Mouse (Mus musculus): Measurements from ENCODE around the gene Dgkh. TPM values are rescaled to one million over a fixed set of nuclear protein-coding genes. Genes with fewer than 3 reads are reported as not detected.

Gene Dgkh
- polyA plus RNA-seq, 1 experiment from 2014 or later, result 0.48 TPM

GRCm38 (mm10) chr14:78710647-78711046, 21.9 kb downstream of the Dgkh start:
- ATAC-seq (no peak), DNase-seq (no peak)
- Histone ChIP-seq H3K9me3 (ENCODE audit: low read length) (no peaks in the 10 kb centered on the region), H3K4me2 (ENCODE audit: low read depth, low read length) (no peak overlapping the region), H3K4me1 (ENCODE audit: insufficient read depth) (no peaks in the 10 kb centered on the region), H3K4me3 (ENCODE audit: low read depth, low read length) (no peak overlapping the region), H3K9ac (replicated peaks) (no peak overlapping the region), H3K36me3 (replicated peaks; ENCODE audit: insufficient read depth, low read length) (no peaks in the 10 kb centered on the region), H3K27ac (ENCODE audit: low read depth) (no peak overlapping the region), H3K27me3 (ENCODE audit: insufficient read depth, low read length) (no peaks in the 10 kb centered on the region)
- no peak for TF ChIP-seq EP300 (IDR thresholded peaks at IDR 0.05; ENCODE audit: low read depth)
- no peak for TF ChIP-seq CTCF (IDR thresholded peaks at IDR 0.05; ENCODE audit: low read depth)
- WGBS (ENCODE audit: insufficient replicate concordance), result 63% methylated on average over 4 of the region's 4 CpGs

GRCm38 (mm10) chr14:78705616-78706015, 27.0 kb downstream of the Dgkh start:
- no peak overlapping the region for H3K4me2 ChIP-seq (ENCODE audit: low read depth, low read length)
- H3K9ac ChIP-seq (replicated peaks), result no peak overlapping the region
- ATAC-seq, result no peak
- no peaks in the 10 kb centered on the region for H3K27me3 ChIP-seq (ENCODE audit: insufficient read depth, low read length)
- no peak overlapping the region for H3K4me3 ChIP-seq (ENCODE audit: low read depth, low read length)
- H3K9me3 ChIP-seq (ENCODE audit: low read length), result no peaks in the 10 kb centered on the region
- no peak for DNase-seq
- H3K27ac ChIP-seq (ENCODE audit: low read depth), result no peak overlapping the region
- H3K36me3 ChIP-seq (replicated peaks; ENCODE audit: insufficient read depth, low read length), result no peaks in the 10 kb centered on the region
- peaks cover 5% of the 10 kb centered on the region; the same call in 1 of the 2 replicates for H3K4me1 ChIP-seq (ENCODE audit: insufficient read depth)
- no peak for TF ChIP-seq EP300 (IDR thresholded peaks at IDR 0.05; ENCODE audit: low read depth)
- TF ChIP-seq CTCF (IDR thresholded peaks at IDR 0.05; ENCODE audit: low read depth), result no peak
- WGBS (ENCODE audit: insufficient replicate concordance), result 84% methylated on average over 3 of the region's 3 CpGs

- Histone ChIP-seq H3K9me3 (ENCODE audit: low read length) (no peaks in the 10 kb centered on the region), H3K4me2 (ENCODE audit: low read depth, low read length) (no peak overlapping the region), H3K27ac (ENCODE audit: low read depth) (no peak overlapping the region), H3K4me3 (ENCODE audit: low read depth, low read length) (no peak overlapping the region), H3K9ac (replicated peaks) (no peak overlapping the region), H3K4me1 (ENCODE audit: insufficient read depth) (peaks cover 9% of the 10 kb centered on the region; the same call in 1 of the 2 replicates), H3K36me3 (replicated peaks; ENCODE audit: insufficient read depth, low read length) (no peaks in the 10 kb centered on the region), H3K27me3 (ENCODE audit: insufficient read depth, low read length) (no peaks in the 10 kb centered on the region)
- TF ChIP-seq EP300 (IDR thresholded peaks at IDR 0.05; ENCODE audit: low read depth) (no peak), CTCF (IDR thresholded peaks at IDR 0.05; ENCODE audit: low read depth) (no peak)
- no peak for ATAC-seq
- no peak for DNase-seq
- WGBS (ENCODE audit: insufficient replicate concordance), result 77% methylated on average over 4 of the region's 4 CpGs
These were observed 28.6 kb downstream of the Dgkh start for GRCm38 (mm10) chr14:78703989-78704388.

GRCm38 (mm10) chr14:78703361-78703760, 29.2 kb downstream of the Dgkh start:
- no peak overlapping the region for H3K27ac ChIP-seq (ENCODE audit: low read depth)
- DNase-seq (no peak), ATAC-seq (no peak)
- TF ChIP-seq CTCF (IDR thresholded peaks at IDR 0.05; ENCODE audit: low read depth) (no peak), EP300 (IDR thresholded peaks at IDR 0.05; ENCODE audit: low read depth) (no peak)
- no peak overlapping the region for H3K9ac ChIP-seq (replicated peaks)
- no peaks in the 10 kb centered on the region for H3K9me3 ChIP-seq (ENCODE audit: low read length)
- no peak overlapping the region for H3K4me3 ChIP-seq (ENCODE audit: low read depth, low read length)
- H3K36me3 ChIP-seq (replicated peaks; ENCODE audit: insufficient read depth, low read length), result no peaks in the 10 kb centered on the region
- no peak overlapping the region for H3K4me2 ChIP-seq (ENCODE audit: low read depth, low read length)
- peaks cover 9% of the 10 kb centered on the region; the same call in 1 of the 2 replicates for H3K4me1 ChIP-seq (ENCODE audit: insufficient read depth)
- H3K27me3 ChIP-seq (ENCODE audit: insufficient read depth, low read length), result no peaks in the 10 kb centered on the region
- 79% methylated on average over 6 of the region's 6 CpGs for WGBS (ENCODE audit: insufficient replicate concordance)

GRCm38 (mm10) chr14:78702048-78702447, 30.5 kb downstream of the Dgkh start:
- 70% methylated on average over 4 of the region's 4 CpGs for WGBS (ENCODE audit: insufficient replicate concordance)
- ATAC-seq, result no peak
- no peaks in the 10 kb centered on the region for H3K27me3 ChIP-seq (ENCODE audit: insufficient read depth, low read length)
- no peak overlapping the region for H3K4me2 ChIP-seq (ENCODE audit: low read depth, low read length)
- H3K4me3 ChIP-seq (ENCODE audit: low read depth, low read length), result no peak overlapping the region
- TF ChIP-seq EP300 (IDR thresholded peaks at IDR 0.05; ENCODE audit: low read depth) (no peak), CTCF (IDR thresholded peaks at IDR 0.05; ENCODE audit: low read depth) (no peak)
- no peaks in the 10 kb centered on the region for H3K36me3 ChIP-seq (replicated peaks; ENCODE audit: insufficient read depth, low read length)
- peaks cover 9% of the 10 kb centered on the region; the same call in 1 of the 2 replicates for H3K4me1 ChIP-seq (ENCODE audit: insufficient read depth)
- H3K9me3 ChIP-seq (ENCODE audit: low read length), result no peaks in the 10 kb centered on the region
- no peak overlapping the region for H3K27ac ChIP-seq (ENCODE audit: low read depth)
- no peak for DNase-seq
- H3K9ac ChIP-seq (replicated peaks), result no peak overlapping the region

- 61% methylated on average over 8 of the region's 8 CpGs for WGBS (ENCODE audit: insufficient replicate concordance)
- H3K27ac ChIP-seq (ENCODE audit: low read depth), result no peak overlapping the region
- H3K4me3 ChIP-seq (ENCODE audit: low read depth, low read length), result no peak overlapping the region
- TF ChIP-seq CTCF (IDR thresholded peaks at IDR 0.05; ENCODE audit: low read depth) (no peak), EP300 (IDR thresholded peaks at IDR 0.05; ENCODE audit: low read depth) (no peak)
- peaks cover 9% of the 10 kb centered on the region; the same call in 1 of the 2 replicates for H3K4me1 ChIP-seq (ENCODE audit: insufficient read depth)
- DNase-seq (no peak), ATAC-seq (no peak)
- no peak overlapping the region for H3K9ac ChIP-seq (replicated peaks)
- no peaks in the 10 kb centered on the region for H3K36me3 ChIP-seq (replicated peaks; ENCODE audit: insufficient read depth, low read length)
- peak overlapping the region; percentile 18; the same call in 1 of the 2 replicates for H3K4me2 ChIP-seq (ENCODE audit: low read depth, low read length)
- no peaks in the 10 kb centered on the region for H3K9me3 ChIP-seq (ENCODE audit: low read length)
- H3K27me3 ChIP-seq (ENCODE audit: insufficient read depth, low read length), result no peaks in the 10 kb centered on the region
These were observed 31.1 kb downstream of the Dgkh start for GRCm38 (mm10) chr14:78701501-78701900.

Measured in liver, postnatal 0 days (tissue).